Mouse (Mus musculus) CH12.LX (cell line): ENCODE results near the gene Atr. TPM values are rescaled to one million over a fixed set of nuclear protein-coding genes. Genes with fewer than 3 reads are reported as not detected.

ENCODE experiments used
- DNase-seq: peaks from one replicate; pipeline ENCODE4 v3.0.0-alpha.2; 2013; ENCODE audit errors: extremely low read depth
- H3K27ac ChIP-seq: 2 replicates; pipeline ENCODE4 v1.5.1; 2012; ENCODE audit warnings: low read depth, mild to moderate bottlenecking, control low read depth, moderate library complexity; ENCODE audit not compliant: insufficient read depth
- H3K27me3 ChIP-seq: replicated peaks from 2 replicates; pipeline ENCODE3; 2012; ENCODE audit warnings: inconsistent platforms
- H3K36me3 ChIP-seq, 2 experiments: replicated peaks in 1 of 2; 2 replicates each; pipeline versions ENCODE3 to v1.6.1; 2012; ENCODE audit warnings: inconsistent platforms in 1 of 2, low read length in 1 of 2, mild to moderate bottlenecking in 1 of 2, mixed read lengths in 1 of 2, moderate library complexity in 1 of 2; ENCODE audit not compliant: control insufficient read depth in 1 of 2, insufficient read depth in 1 of 2
- H3K4me1 ChIP-seq, 2 experiments: 2 replicates each; pipeline ENCODE4 v1.6.1; 2012; ENCODE audit warnings: inconsistent platforms in 1 of 2, moderate library complexity in 1 of 2; ENCODE audit not compliant: insufficient read depth in 2 of 2, control insufficient read depth in 1 of 2
- H3K4me2 ChIP-seq: 2 replicates; pipeline ENCODE4 v1.6.1; 2012; ENCODE audit warnings: low read depth, mild to moderate bottlenecking, control low read depth; ENCODE audit not compliant: poor library complexity, insufficient read depth, severe bottlenecking
- H3K4me3 ChIP-seq, 3 experiments: fragments of 150-350 bp in 1 of 3; sonication (generic) in 1 of 3; replicated peaks in 1 of 3; 2 replicates each; pipeline versions ENCODE3 to v1.5.1; 2011 to 2012; ENCODE audit warnings: low read depth in 2 of 3, low read length in 2 of 3, mild to moderate bottlenecking in 2 of 3, moderate library complexity in 2 of 3, control low read depth in 1 of 3, improper control_type of control experiment in 1 of 3, inconsistent platforms in 1 of 3, mixed read lengths in 1 of 3; ENCODE audit not compliant: poor library complexity in 1 of 3
- H3K79me2 ChIP-seq: replicated peaks from 2 replicates; pipeline ENCODE4 v1.6.1; 2012; ENCODE audit warnings: mild to moderate bottlenecking, moderate library complexity; ENCODE audit not compliant: control insufficient read depth, poor library complexity, insufficient read depth, severe bottlenecking; ENCODE audit errors: extremely low read depth
- H3K9ac ChIP-seq: 2 replicates; pipeline ENCODE4 v1.6.1; 2012; ENCODE audit warnings: low read depth, mild to moderate bottlenecking, control low read depth, moderate library complexity; ENCODE audit not compliant: insufficient read depth
- H3K9me3 ChIP-seq: replicated peaks from 2 replicates; pipeline ENCODE3; 2012; ENCODE audit warnings: low read length, inconsistent platforms, mixed read lengths
- CHD1 ChIP-seq: IDR thresholded peaks from 2 replicates; pipeline ENCODE4 v1.6.1; 2012; ENCODE audit warnings: low read depth, low read length, improper control_type of control experiment, inconsistent platforms
- CHD2 ChIP-seq: IDR thresholded peaks from 2 replicates; pipeline ENCODE4 v1.6.1; 2011; ENCODE audit warnings: low read length, improper control_type of control experiment
- CTCF ChIP-seq, 2 experiments: IDR thresholded peaks in 1 of 2; conservative IDR thresholded peaks in 1 of 2; 2 replicates each; pipeline ENCODE4 v1.5.1; 2011 to 2012; ENCODE audit warnings: low read depth in 2 of 2, low read length in 2 of 2, improper control_type of control experiment in 1 of 2, inconsistent platforms in 1 of 2, mild to moderate bottlenecking in 1 of 2, moderate library complexity in 1 of 2
- E2F4 ChIP-seq: IDR thresholded peaks from 2 replicates; pipeline ENCODE4 v1.6.1; 2011; ENCODE audit warnings: low read depth, low read length, improper control_type of control experiment; ENCODE audit not compliant: insufficient replicate concordance
- EP300 ChIP-seq: IDR thresholded peaks from 2 replicates; pipeline ENCODE4 v1.6.1; 2011; ENCODE audit warnings: low read length, improper control_type of control experiment
- ETS1 ChIP-seq: conservative IDR thresholded peaks from 2 replicates; pipeline ENCODE4 v1.6.1; 2012; ENCODE audit warnings: low read depth, mild to moderate bottlenecking, inconsistent platforms, low read length, improper control_type of control experiment, moderate library complexity
- HCFC1 ChIP-seq: IDR thresholded peaks from 2 replicates; pipeline ENCODE4 v1.6.1; 2012; ENCODE audit warnings: low read depth, mild to moderate bottlenecking, inconsistent platforms, low read length, improper control_type of control experiment
- MAFK ChIP-seq: IDR thresholded peaks from 2 replicates; pipeline ENCODE4 v1.6.1; 2011; ENCODE audit warnings: low read length, improper control_type of control experiment; ENCODE audit not compliant: insufficient replicate concordance
- MAX ChIP-seq: IDR thresholded peaks from 2 replicates; pipeline ENCODE4 v1.6.1; 2011; ENCODE audit warnings: low read length, improper control_type of control experiment
- MAZ ChIP-seq: IDR thresholded peaks from 2 replicates; pipeline ENCODE4 v1.6.1; 2012; ENCODE audit warnings: low read depth, mild to moderate bottlenecking, inconsistent platforms, low read length, improper control_type of control experiment, moderate library complexity
- MEF2A ChIP-seq: IDR thresholded peaks from 2 replicates; pipeline ENCODE4 v1.6.1; 2014; ENCODE audit warnings: low read depth, mild to moderate bottlenecking, inconsistent platforms, low read length, improper control_type of control experiment, borderline replicate concordance
- MXI1 ChIP-seq: IDR thresholded peaks from 2 replicates; pipeline ENCODE4 v1.6.1; 2011; ENCODE audit warnings: mild to moderate bottlenecking, low read depth, low read length, improper control_type of control experiment
- MYC ChIP-seq: IDR thresholded peaks from 2 replicates; pipeline ENCODE4 v1.6.1; 2011; ENCODE audit warnings: low read depth, mild to moderate bottlenecking, improper control_type of control experiment, low read length
- NRF1 ChIP-seq: IDR thresholded peaks from 2 replicates; pipeline ENCODE4 v1.6.1; 2014; ENCODE audit warnings: low read depth, mild to moderate bottlenecking, inconsistent platforms, low read length, improper control_type of control experiment, moderate library complexity
- POLR2A ChIP-seq: IDR thresholded peaks from 2 replicates; pipeline ENCODE4 v1.6.1; 2011; ENCODE audit warnings: low read depth, mild to moderate bottlenecking, improper control_type of control experiment, low read length
- RAD21 ChIP-seq: IDR thresholded peaks from 2 replicates; pipeline ENCODE4 v1.6.1; 2011; ENCODE audit warnings: low read depth, mild to moderate bottlenecking, low read length, improper control_type of control experiment, moderate library complexity
- RCOR1 ChIP-seq: conservative IDR thresholded peaks from 2 replicates; pipeline ENCODE4 v1.6.1; 2012; ENCODE audit warnings: low read depth, mild to moderate bottlenecking, inconsistent platforms, low read length, improper control_type of control experiment
- SIN3A ChIP-seq: IDR thresholded peaks from 2 replicates; pipeline ENCODE4 v1.6.1; 2012; ENCODE audit warnings: low read length, improper control_type of control experiment, inconsistent platforms
- SMC3 ChIP-seq: IDR thresholded peaks from 2 replicates; pipeline ENCODE4 v1.6.1; 2011; ENCODE audit warnings: low read depth, low read length, improper control_type of control experiment
- TCF12 ChIP-seq: IDR thresholded peaks from 2 replicates; pipeline ENCODE4 v1.6.1; 2014; ENCODE audit warnings: low read depth, mild to moderate bottlenecking, inconsistent platforms, low read length, improper control_type of control experiment
- USF2 ChIP-seq: conservative IDR thresholded peaks from 2 replicates; pipeline ENCODE4 v1.6.1; 2011; ENCODE audit warnings: low read depth, low read length, improper control_type of control experiment
- ZKSCAN1 ChIP-seq: IDR thresholded peaks from 2 replicates; pipeline ENCODE4 v1.6.1; 2012; ENCODE audit warnings: low read depth, inconsistent platforms, low read length, improper control_type of control experiment, borderline replicate concordance
- ZNF384 ChIP-seq: IDR thresholded peaks from 2 replicates; pipeline ENCODE4 v1.6.1; 2012; ENCODE audit warnings: low read depth, low read length, improper control_type of control experiment, inconsistent platforms
- dilution Hi-C: fragments of 300-500 bp; cut with MboI; formaldehyde crosslinking; loops from 2 replicates; pipeline ENCODE4 v1.14.3; 2020; ENCODE audit warnings: low sequenced_read_pairs; ENCODE audit not compliant: extremely low pct_unique_long_range_greater_than_20kb, extremely low pct_ligation_motif_present
- in situ Hi-C: fragments of 300-500 bp; cut with MboI; formaldehyde crosslinking; loops from 3 replicates; pipeline ENCODE4 v1.14.3; 2019; ENCODE audit warnings: low sequenced_read_pairs, low pct_ligation_motif_present, low pct_unique_long_range_greater_than_20kb, mixed read lengths
- polyA plus RNA-seq: library from polyadenylated mRNA; unstranded; fragments of >175 nt; gene quantifications from 2 replicates; pipeline ENCODE4 v1.2.1, GENCODE M21; 2012; ENCODE audit warnings: low read depth; ENCODE audit not compliant: insufficient read length
- total RNA-seq, 2 experiments: library from RNA; depleted of rRNA; stranded (reverse); fragments of 300-350 nt in 1 of 2; fragments of >200 nt in 1 of 2; gene quantifications; 2 replicates each; pipeline ENCODE4 v1.2.3; 2012 to 2014

Gene Atr
- total and polyA plus RNA-seq, 3 experiments: 18.5 to 37.4 (median 23.3) TPM

DNA sequence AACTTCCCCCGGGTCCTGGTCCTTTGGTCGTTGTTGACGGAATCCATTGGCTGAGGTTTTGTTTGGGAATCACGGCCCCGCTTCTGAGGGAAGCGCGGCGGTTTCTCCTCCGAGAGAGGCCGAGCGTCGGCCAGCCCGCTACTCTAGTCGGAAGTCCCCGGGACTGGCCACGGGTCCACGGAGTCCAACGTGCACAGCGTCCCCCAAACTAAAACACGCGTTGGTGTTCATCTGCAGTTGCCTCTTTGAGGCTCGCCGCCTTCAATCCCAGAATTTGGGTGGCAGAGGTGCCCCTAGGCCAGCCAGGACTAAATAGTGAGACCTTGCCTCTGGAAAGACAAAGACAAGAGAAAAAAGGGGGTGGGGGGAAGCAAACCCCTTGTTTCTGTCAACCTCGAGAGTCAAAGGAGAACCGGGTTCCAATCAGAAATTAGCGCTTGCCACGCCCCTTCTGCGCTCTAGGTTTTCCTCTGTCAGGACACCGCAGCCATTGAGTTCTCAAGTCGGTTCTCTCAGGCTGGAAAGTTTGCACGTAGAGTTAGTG lies 702 bp downstream of the Atr start:
- peak overlapping the region; percentile 48; the same call in 1 of the 2 replicates for H3K4me2 ChIP-seq
- in situ Hi-C loops: loop anchor here (10.0 kb wide), 1 partner anchor 323 kb away; no protein-coding TSS in a partner anchor
- DNase-seq: peak; percentile 91
- peak; percentile 30; the same call in 1 of the 2 replicates for TF ChIP-seq POLR2A
- TF ChIP-seq SMC3: no peak
- peak; percentile 49 for TF ChIP-seq MXI1
- no peak for TF ChIP-seq USF2
- TF ChIP-seq MEF2A: peak; percentile 21; the same call in 1 of the 2 replicates
- TF ChIP-seq HCFC1: peak; percentile 23; the same call in 1 of the 2 replicates
- TF ChIP-seq SIN3A: peak; percentile 28; the same call in 1 of the 2 replicates
- 0 out of 2 replicates have a peak, but pooled peaks have one; percentile 65 for TF ChIP-seq MYC
- TF ChIP-seq MAFK: 0 out of 2 replicates have a peak, but pooled peaks have one; percentile 12
- TF ChIP-seq, all 38 proteins: peak for 7
- Histone ChIP-seq H3K4me3 (peak overlapping the region; percentile 83 to 95 (median 87)), H3K79me2 (no peaks in the 10 kb centered on the region; the same call in 1 of the 2 replicates), H3K9ac (peak overlapping the region; percentile 75), H3K27ac (peak overlapping the region; percentile 26; the same call in 1 of the 2 replicates), H3K4me1 (peaks cover 4 to 19% of the 10 kb centered on the region in 2 experiments; a peak in 2 of 4 replicates), H3K27me3 (no peaks in the 10 kb centered on the region), H3K9me3 (peaks cover 6% of the 10 kb centered on the region), H3K36me3 (peaks cover 0 to 17% of the 10 kb centered on the region in 2 experiments)
- dilution Hi-C loops: no loop called here

GRCm38 (mm10) chr9:95878246-95878645 lies 20.8 kb downstream of the Atr start:
- Histone ChIP-seq H3K27me3 (no peaks in the 10 kb centered on the region), H3K9me3 (no peaks in the 10 kb centered on the region), H3K36me3 (peaks cover 9 to 42% of the 10 kb centered on the region in 2 experiments), H3K9ac (no peak overlapping the region), H3K79me2 (no peaks in the 10 kb centered on the region), H3K4me3 (no peak overlapping the region), H3K27ac (no peak overlapping the region), H3K4me2 (no peak overlapping the region), H3K4me1 (peaks cover 0 to 16% of the 10 kb centered on the region in 2 experiments; a peak in 1 of 4 replicates)
- in situ Hi-C loops (no loop called here), dilution Hi-C loops (no loop called here)
- TF ChIP-seq ZKSCAN1 (no peak), ETS1 (no peak), MXI1 (no peak), USF2 (no peak), MYC (no peak), RAD21 (no peak)
- DNase-seq: no peak

DNA sequence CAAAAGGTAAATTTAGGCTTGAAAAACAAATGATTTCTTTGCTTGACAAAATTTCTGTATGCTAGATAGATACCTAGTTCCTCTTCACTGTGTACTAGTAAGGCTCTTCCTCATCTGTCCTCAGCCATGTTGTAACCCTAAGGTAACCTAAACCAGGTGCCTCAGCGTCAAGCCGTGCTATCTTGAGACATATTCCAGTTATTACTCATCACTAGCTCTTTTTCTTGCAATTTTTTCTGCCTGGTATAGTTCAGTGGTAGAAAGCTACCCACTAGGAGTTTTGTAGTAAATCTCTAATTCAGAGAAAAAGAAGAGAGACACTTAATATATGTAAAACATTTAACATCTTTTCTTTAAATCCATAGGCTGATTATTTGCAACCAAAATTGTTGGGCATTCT lies 25.4 kb downstream of the Atr start:
- Histone ChIP-seq H3K4me2 (0 out of 2 replicates have a peak overlapping the region, but pooled peaks have one; percentile 24), H3K4me3 (no peak overlapping the region), H3K27me3 (no peaks in the 10 kb centered on the region), H3K27ac (no peak overlapping the region), H3K9ac (no peak overlapping the region), H3K79me2 (no peaks in the 10 kb centered on the region), H3K4me1 (peaks cover 0 to 16% of the 10 kb centered on the region in 2 experiments; a peak in 1 of 4 replicates), H3K36me3 (peaks cover 11 to 58% of the 10 kb centered on the region in 2 experiments), H3K9me3 (no peaks in the 10 kb centered on the region)
- dilution Hi-C loops (no loop called here), in situ Hi-C loops (no loop called here)
- DNase-seq: peak; percentile 57
- TF ChIP-seq MEF2A (0 out of 2 replicates have a peak, but pooled peaks have one; percentile 31), CHD1 (no peak), HCFC1 (no peak), MAFK (no peak), USF2 (no peak), MAZ (no peak), MYC (no peak), MAX (no peak), SMC3 (no peak), ZNF384 (peak; percentile 54), RAD21 (no peak), TCF12 (no peak), EP300 (peak; percentile 60), CHD2 (no peak), E2F4 (no peak), CTCF (conservative IDR thresholded peaks at IDR 0.05 in 1 of 2, IDR thresholded peaks at IDR 0.05 in 1 of 2; ENCODE audit: low read depth in 2 of 2, low read length in 2 of 2) (no peak), NRF1 (no peak), RCOR1 (no peak)
